Mouse (Mus musculus): ENCODE data around the gene Sdad1. TPM values are rescaled to one million over a fixed set of nuclear protein-coding genes. Genes with fewer than 3 reads are reported as not detected.

Sdad1 gene
- polyA plus RNA-seq, 1 experiment from 2014 or later, result 41.2 TPM

GRCm38 (mm10) chr5:92252031-92252430 is 58.2 kb downstream of the Sdad1 start:
- H3K9me3 ChIP-seq (replicated peaks; ENCODE audit: control insufficient read depth, low read length), result no peaks in the 10 kb centered on the region
- ATAC-seq (replicated peaks; ENCODE audit: insufficient number of reproducible peaks, low FRiP score, low TSS enrichment, low read depth), result no peak

GRCm38 (mm10) chr5:92248614-92249013 is 61.7 kb downstream of the Sdad1 start:
- Histone ChIP-seq H3K27me3 (ENCODE audit: control insufficient read depth, insufficient read depth, low read length) (no peaks in the 10 kb centered on the region), H3K36me3 (replicated peaks; ENCODE audit: control insufficient read depth, insufficient read depth, low read depth, low read length) (no peaks in the 10 kb centered on the region), H3K4me2 (ENCODE audit: low read depth, low read length) (no peak overlapping the region), H3K4me3 (ENCODE audit: low read depth, low read length) (no peak overlapping the region), H3K27ac (replicated peaks; ENCODE audit: low read depth, low read length) (no peak overlapping the region), H3K4me1 (ENCODE audit: control insufficient read depth, insufficient read depth, low read length) (no peaks in the 10 kb centered on the region), H3K9ac (replicated peaks; ENCODE audit: low read length) (no peak overlapping the region), H3K9me3 (replicated peaks; ENCODE audit: control insufficient read depth, low read length) (no peaks in the 10 kb centered on the region)
- ATAC-seq (replicated peaks; ENCODE audit: insufficient number of reproducible peaks, low FRiP score, low TSS enrichment, low read depth) (no peak), DNase-seq (ENCODE audit: low spot score) (no peak)
- WGBS, result 82% methylated on average over 11 of the region's 11 CpGs

More at GRCm38 (mm10) chr5:92252031-92252430, 58.2 kb downstream of the Sdad1 start:
- H3K27me3 ChIP-seq (ENCODE audit: control insufficient read depth, insufficient read depth, low read length), result no peaks in the 10 kb centered on the region
- no peak overlapping the region for H3K27ac ChIP-seq (replicated peaks; ENCODE audit: low read depth, low read length)
- no peak overlapping the region for H3K4me2 ChIP-seq (ENCODE audit: low read depth, low read length)
- H3K4me3 ChIP-seq (ENCODE audit: low read depth, low read length), result no peak overlapping the region
- no peaks in the 10 kb centered on the region for H3K36me3 ChIP-seq (replicated peaks; ENCODE audit: control insufficient read depth, insufficient read depth, low read depth, low read length)
- no peak overlapping the region for H3K9ac ChIP-seq (replicated peaks; ENCODE audit: low read length)
- no peak for DNase-seq (ENCODE audit: low spot score)
- H3K4me1 ChIP-seq (ENCODE audit: control insufficient read depth, insufficient read depth, low read length), result no peaks in the 10 kb centered on the region
- 93% methylated on average over 6 of the region's 6 CpGs for WGBS

- WGBS, result 88% methylated on average over 9 of the region's 9 CpGs
- Histone ChIP-seq H3K9me3 (replicated peaks; ENCODE audit: control insufficient read depth, low read length) (no peaks in the 10 kb centered on the region), H3K36me3 (replicated peaks; ENCODE audit: control insufficient read depth, insufficient read depth, low read depth, low read length) (no peaks in the 10 kb centered on the region), H3K9ac (replicated peaks; ENCODE audit: low read length) (no peak overlapping the region), H3K27me3 (ENCODE audit: control insufficient read depth, insufficient read depth, low read length) (no peaks in the 10 kb centered on the region), H3K4me1 (ENCODE audit: control insufficient read depth, insufficient read depth, low read length) (no peaks in the 10 kb centered on the region), H3K27ac (replicated peaks; ENCODE audit: low read depth, low read length) (no peak overlapping the region), H3K4me3 (ENCODE audit: low read depth, low read length) (no peak overlapping the region), H3K4me2 (ENCODE audit: low read depth, low read length) (no peak overlapping the region)
- no peak for DNase-seq (ENCODE audit: low spot score)
- no peak for ATAC-seq (replicated peaks; ENCODE audit: insufficient number of reproducible peaks, low FRiP score, low TSS enrichment, low read depth)
Observed at GRCm38 (mm10) chr5:92245483-92245882, 64.8 kb downstream of the Sdad1 start.

GRCm38 (mm10) chr5:92244900-92245299 is 65.4 kb downstream of the Sdad1 start:
- DNase-seq (ENCODE audit: low spot score) (no peak), ATAC-seq (replicated peaks; ENCODE audit: insufficient number of reproducible peaks, low FRiP score, low TSS enrichment, low read depth) (no peak)
- no peak overlapping the region for H3K27ac ChIP-seq (replicated peaks; ENCODE audit: low read depth, low read length)
- H3K4me3 ChIP-seq (ENCODE audit: low read depth, low read length), result no peak overlapping the region
- no peak overlapping the region for H3K9ac ChIP-seq (replicated peaks; ENCODE audit: low read length)
- no peaks in the 10 kb centered on the region for H3K4me1 ChIP-seq (ENCODE audit: control insufficient read depth, insufficient read depth, low read length)
- WGBS, result 100% methylated on average over 2 of the region's 2 CpGs
- no peaks in the 10 kb centered on the region for H3K36me3 ChIP-seq (replicated peaks; ENCODE audit: control insufficient read depth, insufficient read depth, low read depth, low read length)
- no peaks in the 10 kb centered on the region for H3K9me3 ChIP-seq (replicated peaks; ENCODE audit: control insufficient read depth, low read length)
- no peaks in the 10 kb centered on the region for H3K27me3 ChIP-seq (ENCODE audit: control insufficient read depth, insufficient read depth, low read length)
- H3K4me2 ChIP-seq (ENCODE audit: low read depth, low read length), result no peak overlapping the region

- no peaks in the 10 kb centered on the region for H3K27me3 ChIP-seq (ENCODE audit: control insufficient read depth, insufficient read depth, low read length)
- H3K9ac ChIP-seq (replicated peaks; ENCODE audit: low read length), result no peak overlapping the region
- H3K4me3 ChIP-seq (ENCODE audit: low read depth, low read length), result no peak overlapping the region
- H3K27ac ChIP-seq (replicated peaks; ENCODE audit: low read depth, low read length), result no peak overlapping the region
- 90% methylated on average over 12 of the region's 12 CpGs for WGBS
- H3K36me3 ChIP-seq (replicated peaks; ENCODE audit: control insufficient read depth, insufficient read depth, low read depth, low read length), result no peaks in the 10 kb centered on the region
- no peaks in the 10 kb centered on the region for H3K9me3 ChIP-seq (replicated peaks; ENCODE audit: control insufficient read depth, low read length)
- DNase-seq (ENCODE audit: low spot score), result no peak
- no peak for ATAC-seq (replicated peaks; ENCODE audit: insufficient number of reproducible peaks, low FRiP score, low TSS enrichment, low read depth)
- H3K4me2 ChIP-seq (ENCODE audit: low read depth, low read length), result no peak overlapping the region
- no peaks in the 10 kb centered on the region for H3K4me1 ChIP-seq (ENCODE audit: control insufficient read depth, insufficient read depth, low read length)
Observed at GRCm38 (mm10) chr5:92240769-92241168, 69.5 kb downstream of the Sdad1 start.

- Histone ChIP-seq H3K4me3 (ENCODE audit: low read depth, low read length) (no peak overlapping the region), H3K9ac (replicated peaks; ENCODE audit: low read length) (no peak overlapping the region), H3K27ac (replicated peaks; ENCODE audit: low read depth, low read length) (no peak overlapping the region), H3K27me3 (ENCODE audit: control insufficient read depth, insufficient read depth, low read length) (no peaks in the 10 kb centered on the region), H3K9me3 (replicated peaks; ENCODE audit: control insufficient read depth, low read length) (no peaks in the 10 kb centered on the region), H3K4me1 (ENCODE audit: control insufficient read depth, insufficient read depth, low read length) (no peaks in the 10 kb centered on the region), H3K4me2 (ENCODE audit: low read depth, low read length) (peak overlapping the region; percentile 5; the same call in 1 of the 2 replicates), H3K36me3 (replicated peaks; ENCODE audit: control insufficient read depth, insufficient read depth, low read depth, low read length) (no peaks in the 10 kb centered on the region)
- no peak; the same call in 1 of the 2 replicates for ATAC-seq (replicated peaks; ENCODE audit: insufficient number of reproducible peaks, low FRiP score, low TSS enrichment, low read depth)
- peak; percentile 82 for DNase-seq (ENCODE audit: low spot score)
- 47% methylated on average over 29 of the region's 29 CpGs for WGBS
Observed at GRCm38 (mm10) chr5:92239333-92240232, 70.7 kb downstream of the Sdad1 start.

- WGBS, result 65% methylated on average over 5 of the region's 5 CpGs
- DNase-seq (ENCODE audit: low spot score), result no peak
- ATAC-seq (replicated peaks; ENCODE audit: insufficient number of reproducible peaks, low FRiP score, low TSS enrichment, low read depth), result no peak
Observed at GRCm38 (mm10) chr5:92234939-92235557, 75.2 kb downstream of the Sdad1 start.

More at GRCm38 (mm10) chr5:92234939-92235557, 75.2 kb downstream of the Sdad1 start:
- Histone ChIP-seq H3K27ac (replicated peaks; ENCODE audit: low read depth, low read length) (no peak overlapping the region), H3K4me3 (ENCODE audit: low read depth, low read length) (no peak overlapping the region), H3K4me1 (ENCODE audit: control insufficient read depth, insufficient read depth, low read length) (no peaks in the 10 kb centered on the region), H3K27me3 (ENCODE audit: control insufficient read depth, insufficient read depth, low read length) (no peaks in the 10 kb centered on the region), H3K9me3 (replicated peaks; ENCODE audit: control insufficient read depth, low read length) (no peaks in the 10 kb centered on the region), H3K36me3 (replicated peaks; ENCODE audit: control insufficient read depth, insufficient read depth, low read depth, low read length) (no peaks in the 10 kb centered on the region), H3K4me2 (ENCODE audit: low read depth, low read length) (no peak overlapping the region), H3K9ac (replicated peaks; ENCODE audit: low read length) (no peak overlapping the region)

Measured in embryonic facial prominence, embryonic 11.5 days (tissue).